Mouse (Mus musculus) heart, embryonic 11.5 days (tissue): ENCODE data around the gene Npy2r. TPM values are rescaled to one million over a fixed set of nuclear protein-coding genes. Genes with fewer than 3 reads are reported as not detected.

ENCODE experiments used
- ATAC-seq: fragments of 200-750 bp; cut with Nextera tagmentation; replicated peaks from 2 replicates; pipeline ENCODE4 v1.8.0; 2017; ENCODE audit warnings: moderate library complexity; ENCODE audit not compliant: insufficient number of reproducible peaks, low FRiP score, low TSS enrichment
- H3K27ac ChIP-seq: fragments of 300-500 bp; sonication (generic); 2 replicates; pipeline ENCODE4 v1.5.1; 2014; ENCODE audit warnings: mild to moderate bottlenecking, low read depth, low read length
- H3K27me3 ChIP-seq: fragments of 300-500 bp; sonication (generic); 2 replicates; pipeline ENCODE4 v1.6.1; 2014; ENCODE audit warnings: mild to moderate bottlenecking, low read length, mixed read lengths; ENCODE audit not compliant: control insufficient read depth, insufficient read depth
- H3K36me3 ChIP-seq: fragments of 300-500 bp; sonication (generic); 2 replicates; pipeline ENCODE4 v1.6.1; 2014; ENCODE audit warnings: mild to moderate bottlenecking, low read length, moderate library complexity, mixed read lengths; ENCODE audit not compliant: control insufficient read depth, insufficient read depth
- H3K4me1 ChIP-seq: fragments of 300-500 bp; sonication (generic); 2 replicates; pipeline ENCODE4 v1.6.1; 2014; ENCODE audit warnings: low read length; ENCODE audit not compliant: control insufficient read depth, insufficient read depth
- H3K4me2 ChIP-seq: fragments of 300-500 bp; sonication (generic); 2 replicates; pipeline ENCODE4 v1.6.1; 2014; ENCODE audit warnings: mild to moderate bottlenecking, moderate library complexity
- H3K4me3 ChIP-seq: fragments of 300-500 bp; sonication (generic); 2 replicates; pipeline ENCODE4 v1.5.1; 2014; ENCODE audit warnings: low read depth, low read length
- H3K9ac ChIP-seq: fragments of 300-500 bp; sonication (generic); 2 replicates; pipeline ENCODE4 v1.6.1; 2014; ENCODE audit warnings: mild to moderate bottlenecking, low read depth, low read length, moderate library complexity
- H3K9me3 ChIP-seq: fragments of 300-500 bp; sonication (generic); replicated peaks from 2 replicates; pipeline ENCODE4 v1.6.1; 2016; ENCODE audit warnings: low read length; ENCODE audit not compliant: control insufficient read depth
- WGBS: fragments of 180-500 bp; shearing (Covaris S2); extraction: QIAGEN DNeasy Blood & Tissue Kit; methylation state at CpG from one replicate; pipeline ENCODE4 v1.1.7; 2014; ENCODE audit not compliant: insufficient replicate concordance; 5-methylcytosine and 5-hydroxymethylcytosine counted together
- polyA plus RNA-seq: library from polyadenylated mRNA; unstranded; fragments of >200 nt; fragmentation: Nextera tagmentation; extraction: Ambion mirVana; gene quantifications from 2 replicates; pipeline ENCODE4 v1.2.1, GENCODE M21; 2014

Npy2r gene
- polyA plus RNA-seq = 0.14 and 0.17 TPM in 2 replicates

- H3K9ac ChIP-seq = peak within 1 kb of the TSS; percentile 40; the same call in 1 of the 2 replicates
These were observed at the start of gene Npy2r for GRCm38 (mm10) chr3:82547908-82548721. Npy2r (minus strand) TSS chr3:82548084.

DNA sequence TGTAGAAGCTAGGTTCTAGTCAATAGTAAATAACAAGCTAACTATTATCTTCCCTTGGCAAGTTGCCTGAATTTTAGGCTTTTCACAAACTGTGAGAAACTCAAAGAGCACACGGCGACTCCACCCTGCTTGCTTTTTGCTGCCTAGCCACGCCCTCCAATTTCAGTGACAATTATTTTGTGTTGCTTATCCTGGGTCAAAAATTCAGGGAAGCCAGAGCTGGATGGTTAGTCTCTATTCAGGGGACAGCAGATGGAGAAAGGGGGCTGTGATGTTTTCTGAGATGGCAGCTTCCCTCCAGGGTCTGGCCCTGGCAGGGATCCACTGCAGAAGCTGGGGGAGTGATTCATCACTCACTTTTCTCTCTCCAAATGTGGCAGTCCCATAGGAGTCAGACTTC lies 9.9 kb upstream of the Npy2r start:
- Histone ChIP-seq H3K36me3 (no peaks in the 10 kb centered on the region), H3K4me2 (no peak overlapping the region), H3K4me3 (no peak overlapping the region), H3K9ac (no peak overlapping the region), H3K27ac (no peak overlapping the region), H3K4me1 (no peaks in the 10 kb centered on the region), H3K27me3 (no peaks in the 10 kb centered on the region), H3K9me3 (no peaks in the 10 kb centered on the region)
- 56% methylated on average over 3 of the region's 3 CpGs for WGBS
- ATAC-seq = no peak

More at GRCm38 (mm10) chr3:82547908-82548721, at the start of gene Npy2r:
- H3K4me1 ChIP-seq = no peaks in the 10 kb centered on the region
- WGBS = under 1% methylated on average over 32 of the region's 32 CpGs
- peaks cover 5% of the 10 kb centered on the region; the same call in 1 of the 2 replicates for H3K27me3 ChIP-seq
- ATAC-seq = peak; percentile 49
- peak within 1 kb of the TSS; percentile 92 for H3K4me2 ChIP-seq
- H3K27ac ChIP-seq = no peak within 1 kb of the TSS
- no peaks in the 10 kb centered on the region for H3K9me3 ChIP-seq
- peak within 1 kb of the TSS; percentile 52 for H3K4me3 ChIP-seq
- H3K36me3 ChIP-seq = no peaks in the 10 kb centered on the region

- no peaks in the 10 kb centered on the region for H3K4me1 ChIP-seq
- no peak overlapping the region for H3K4me3 ChIP-seq
- H3K27ac ChIP-seq = no peak overlapping the region
- H3K27me3 ChIP-seq = no peaks in the 10 kb centered on the region
- H3K9me3 ChIP-seq = no peaks in the 10 kb centered on the region
- no peak overlapping the region for H3K9ac ChIP-seq
- H3K36me3 ChIP-seq = no peaks in the 10 kb centered on the region
- no peak overlapping the region for H3K4me2 ChIP-seq
- no peak for ATAC-seq
- 87% methylated on average over 2 of the region's 2 CpGs for WGBS
These were observed 8.5 kb upstream of the Npy2r start for GRCm38 (mm10) chr3:82556311-82556828.

DNA sequence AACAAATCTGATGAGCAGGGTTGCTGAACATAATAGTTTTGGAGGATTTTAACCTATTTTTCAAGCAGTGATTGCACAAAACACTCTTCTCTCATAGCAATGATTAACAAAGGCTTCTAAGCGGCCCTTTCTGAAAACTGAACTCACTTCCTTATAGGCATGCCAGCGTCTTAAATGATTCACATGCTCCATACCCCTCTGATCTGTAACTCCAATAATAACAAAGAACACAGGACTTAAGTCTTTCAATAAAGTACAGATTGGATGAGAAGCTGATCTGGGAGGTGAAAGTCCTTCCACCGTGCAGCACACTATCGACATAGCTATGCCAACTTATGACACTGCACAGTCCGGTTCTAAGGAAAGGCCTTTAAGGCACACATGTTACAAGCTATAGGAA lies 2.0 kb upstream of the Npy2r start:
- ATAC-seq = no peak
- Histone ChIP-seq H3K9ac (no peak overlapping the region), H3K9me3 (no peaks in the 10 kb centered on the region), H3K36me3 (no peaks in the 10 kb centered on the region), H3K4me3 (no peak overlapping the region), H3K4me2 (no peak overlapping the region), H3K27ac (no peak overlapping the region), H3K4me1 (no peaks in the 10 kb centered on the region), H3K27me3 (peaks cover 5% of the 10 kb centered on the region; the same call in 1 of the 2 replicates)
- 81% methylated on average over 5 of the region's 5 CpGs for WGBS

DNA sequence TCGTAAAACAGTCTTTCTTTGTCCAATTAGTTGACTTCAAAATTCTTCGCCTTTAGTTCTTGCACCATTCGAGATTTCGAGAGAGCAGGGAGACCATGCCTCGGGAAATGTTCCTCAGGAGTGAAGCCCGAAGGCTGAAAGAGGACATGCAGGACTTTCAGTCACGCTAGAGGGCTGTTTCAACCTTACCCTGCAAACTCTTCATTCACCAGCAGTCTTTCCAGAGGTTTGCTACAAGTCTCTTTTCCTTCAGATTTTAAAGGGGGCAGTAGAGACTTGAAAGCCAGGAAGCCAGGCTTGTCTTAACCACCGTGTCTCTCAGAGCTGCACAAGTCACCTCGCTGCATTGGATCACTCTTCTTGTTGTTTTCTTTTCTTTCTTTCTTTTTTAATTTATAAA lies 869 bp upstream of the Npy2r start:
- no peak overlapping the region for H3K27ac ChIP-seq
- peak overlapping the region; percentile 92 for H3K4me2 ChIP-seq
- no peaks in the 10 kb centered on the region for H3K9me3 ChIP-seq
- no peak for ATAC-seq
- H3K27me3 ChIP-seq = peaks cover 5% of the 10 kb centered on the region; the same call in 1 of the 2 replicates
- no peaks in the 10 kb centered on the region for H3K4me1 ChIP-seq
- H3K9ac ChIP-seq = no peak overlapping the region
- H3K4me3 ChIP-seq = peak overlapping the region; percentile 52
- no peaks in the 10 kb centered on the region for H3K36me3 ChIP-seq
- 7% methylated on average over 9 of the region's 9 CpGs for WGBS

GRCm38 (mm10) chr3:82541449-82541848 lies 6.4 kb downstream of the Npy2r start:
- Histone ChIP-seq H3K4me1 (no peaks in the 10 kb centered on the region), H3K9me3 (no peaks in the 10 kb centered on the region), H3K27ac (no peak overlapping the region), H3K4me2 (no peak overlapping the region), H3K27me3 (no peaks in the 10 kb centered on the region), H3K9ac (no peak overlapping the region), H3K4me3 (no peak overlapping the region), H3K36me3 (no peaks in the 10 kb centered on the region)
- 71% methylated on average over 2 of the region's 2 CpGs for WGBS
- no peak for ATAC-seq

GRCm38 (mm10) chr3:82539951-82540350 lies 7.9 kb downstream of the Npy2r start:
- no peak for ATAC-seq

DNA sequence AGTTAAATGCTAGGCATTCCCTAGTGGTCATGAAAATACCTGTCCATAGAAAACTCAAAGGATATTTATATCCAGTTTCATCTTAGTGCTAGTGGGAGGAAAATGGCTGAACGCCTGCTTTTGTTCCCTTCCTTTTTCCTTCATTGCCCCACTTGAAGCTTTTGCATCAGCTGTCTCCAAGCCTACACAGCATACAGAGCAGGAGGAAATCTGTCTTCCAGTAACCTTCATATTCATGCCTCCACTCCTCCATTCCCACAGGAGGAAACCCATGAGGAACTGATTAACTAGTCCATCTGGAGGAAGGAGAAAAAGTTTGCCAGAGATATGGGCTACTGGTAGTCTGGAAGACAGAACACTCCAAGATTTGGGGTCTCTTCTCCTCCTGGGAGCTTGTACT lies 23.1 kb downstream of the Npy2r start:
- no peaks in the 10 kb centered on the region for H3K36me3 ChIP-seq
- H3K4me1 ChIP-seq = no peaks in the 10 kb centered on the region
- no peak overlapping the region for H3K4me2 ChIP-seq
- 84% methylated on average over 1 of the region's 1 CpGs for WGBS
- H3K4me3 ChIP-seq = no peak overlapping the region
- no peak overlapping the region for H3K27ac ChIP-seq
- no peaks in the 10 kb centered on the region for H3K27me3 ChIP-seq
- ATAC-seq = no peak
- no peaks in the 10 kb centered on the region for H3K9me3 ChIP-seq
- no peak overlapping the region for H3K9ac ChIP-seq

More at GRCm38 (mm10) chr3:82539951-82540350, 7.9 kb downstream of the Npy2r start:
- Histone ChIP-seq H3K4me1 (no peaks in the 10 kb centered on the region), H3K4me3 (no peak overlapping the region), H3K36me3 (no peaks in the 10 kb centered on the region), H3K4me2 (no peak overlapping the region), H3K27ac (no peak overlapping the region), H3K9me3 (no peaks in the 10 kb centered on the region), H3K9ac (no peak overlapping the region), H3K27me3 (no peaks in the 10 kb centered on the region)
- WGBS = 59% methylated on average over 5 of the region's 5 CpGs
